Mouse (Mus musculus): ENCODE results near the gene Prkar1b. TPM values are rescaled to one million over a fixed set of nuclear protein-coding genes. Genes with fewer than 3 reads are reported as not detected.

The Prkar1b gene
- total RNA-seq, 2 experiments from 2014 or later: 23.1 to 31.3 TPM

GRCm38 (mm10) chr5:139147178-139148078 lies 2.4 kb downstream of the Prkar1b start:
- DNase-seq (ENCODE audit: low spot score in 2 of 2): no peak

- no peak for DNase-seq (ENCODE audit: low spot score in 2 of 2)
Observed at GRCm38 (mm10) chr5:139146476-139147075, 3.2 kb downstream of the Prkar1b start.

GRCm38 (mm10) chr5:139145726-139146125 lies 4.1 kb downstream of the Prkar1b start:
- no peak for DNase-seq (ENCODE audit: low spot score in 2 of 2)

GRCm38 (mm10) chr5:139143890-139144289 lies 5.9 kb downstream of the Prkar1b start:
- DNase-seq (ENCODE audit: low spot score in 2 of 2): no peak

GRCm38 (mm10) chr5:139141326-139141725 lies 8.5 kb downstream of the Prkar1b start:
- DNase-seq (ENCODE audit: low spot score in 2 of 2): no peak

GRCm38 (mm10) chr5:139140589-139140988 lies 9.2 kb downstream of the Prkar1b start:
- no peak for DNase-seq (ENCODE audit: low spot score in 2 of 2)

- no peak for DNase-seq (ENCODE audit: low spot score in 2 of 2)
Observed at GRCm38 (mm10) chr5:139138926-139139472, 10.8 kb downstream of the Prkar1b start.

GRCm38 (mm10) chr5:139138261-139138925 lies 11.4 kb downstream of the Prkar1b start:
- no peak for DNase-seq (ENCODE audit: low spot score in 2 of 2)

GRCm38 (mm10) chr5:139137176-139137575 lies 12.6 kb downstream of the Prkar1b start:
- no peak for DNase-seq (ENCODE audit: low spot score in 2 of 2)

GRCm38 (mm10) chr5:139136341-139136740 lies 13.5 kb downstream of the Prkar1b start:
- DNase-seq (ENCODE audit: low spot score in 2 of 2): no peak

- DNase-seq (ENCODE audit: low spot score in 2 of 2): no peak
Observed at GRCm38 (mm10) chr5:139134501-139134900, 15.3 kb downstream of the Prkar1b start.

GRCm38 (mm10) chr5:139130351-139130750 lies 19.4 kb downstream of the Prkar1b start:
- no peak for DNase-seq (ENCODE audit: low spot score in 2 of 2)

- no peak for DNase-seq (ENCODE audit: low spot score in 2 of 2)
Observed at GRCm38 (mm10) chr5:139129572-139130151, 20.1 kb downstream of the Prkar1b start.

GRCm38 (mm10) chr5:139129078-139129477 lies 20.7 kb downstream of the Prkar1b start:
- no peak for DNase-seq (ENCODE audit: low spot score in 2 of 2)

- DNase-seq (ENCODE audit: low spot score in 2 of 2): no peak
Observed at GRCm38 (mm10) chr5:139128476-139129065, 21.2 kb downstream of the Prkar1b start.

- DNase-seq (ENCODE audit: low spot score in 2 of 2): no peak
Observed at GRCm38 (mm10) chr5:139125717-139126116, 24.1 kb downstream of the Prkar1b start.

GRCm38 (mm10) chr5:139118961-139119276 lies 30.9 kb downstream of the Prkar1b start:
- DNase-seq (ENCODE audit: low spot score in 2 of 2): no peak

GRCm38 (mm10) chr5:139118139-139118960 lies 31.5 kb downstream of the Prkar1b start:
- no peak for DNase-seq (ENCODE audit: low spot score in 2 of 2)

GRCm38 (mm10) chr5:139115507-139115906 lies 34.3 kb downstream of the Prkar1b start:
- no peak for DNase-seq (ENCODE audit: low spot score in 2 of 2)

- no peak for DNase-seq (ENCODE audit: low spot score in 2 of 2)
Observed at GRCm38 (mm10) chr5:139114876-139115275, 34.9 kb downstream of the Prkar1b start.

All from adrenal gland, postnatal 4 days (tissue).